Mouse (Mus musculus): ENCODE measurements at regions not wholly inside any gene's neighbourhood (a gene's known extent, or its start where the extent isn't known, plus 50 kb on each side); places are given as distances from the start of the nearest gene placed in this dataset.

DNA sequence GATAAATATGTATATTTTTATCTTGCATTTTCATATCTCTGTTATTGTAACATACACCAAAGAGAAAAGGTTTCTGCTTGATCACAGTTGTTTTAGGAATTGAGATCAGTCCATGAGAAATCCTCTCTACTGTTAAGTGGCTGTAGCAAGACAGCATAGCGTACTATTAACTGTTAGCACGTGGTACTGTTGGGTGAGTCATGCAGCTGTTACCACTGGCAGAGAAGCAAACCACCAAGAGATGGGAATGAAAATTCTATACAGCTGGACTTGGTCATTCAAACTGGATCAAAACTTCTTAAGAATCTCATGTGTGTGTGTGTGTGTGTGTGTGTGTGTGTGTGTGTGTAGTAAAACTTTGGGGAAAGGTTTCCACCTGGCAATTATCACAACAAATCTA lies 1013.5 kb downstream of the Basp1 start:
- TF ChIP-seq CTCF (IDR thresholded peaks at IDR 0.05), result no peak
- TF ChIP-seq EP300 (IDR thresholded peaks at IDR 0.05), result no peak
